ENCODE assay signal across 8 mouse cellular contexts in the genomic region with DNA sequence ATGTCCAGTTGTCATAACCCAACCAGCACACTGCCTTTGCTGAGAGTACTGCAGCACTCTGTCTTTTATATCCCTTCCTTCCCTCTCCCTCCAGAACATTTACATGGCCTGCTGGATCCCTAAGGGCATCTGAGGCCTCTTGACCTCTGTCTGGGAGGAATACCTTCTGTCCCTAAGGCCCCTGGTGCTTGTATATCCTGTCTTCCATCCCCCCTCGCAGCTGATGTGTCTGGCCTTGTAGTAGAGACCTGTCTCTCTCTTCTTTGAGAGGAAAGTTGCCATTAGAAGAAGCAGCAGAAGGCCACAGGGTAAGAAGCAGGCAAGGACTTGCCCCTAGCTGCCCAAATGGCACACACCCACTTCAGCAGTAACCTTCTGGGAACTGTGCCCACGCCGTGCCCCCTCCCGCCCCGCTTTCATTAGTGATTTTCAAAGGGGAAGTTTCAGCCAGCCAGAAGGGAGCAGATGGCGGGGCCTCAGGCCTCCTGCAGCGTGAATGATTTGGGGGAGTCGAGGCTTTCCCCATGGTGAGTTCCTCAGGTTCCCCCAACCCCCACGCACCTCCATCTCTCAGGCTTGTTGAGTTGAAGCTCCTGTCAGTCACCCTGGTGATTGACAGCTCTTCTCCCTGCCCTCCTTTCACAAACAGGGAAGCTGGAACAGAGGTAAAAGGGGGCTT. TPM values are rescaled to one million over a fixed set of nuclear protein-coding genes. Genes with fewer than 3 reads are reported as not detected.
DNase-seq lines count a peak whose midpoint lies in the region; ATAC-seq lines count a peak whose summit lies in the region.
"Had no signal": no experiment of that assay in that cellular context is flagged by ENCODE, and none has a peak within 500 bp of the region (broad histone marks: within the 10 kb centered on the region; RNA-seq: fewer than 3 reads in every experiment).

No protein-coding gene starts in this region.

- 4% methylated on average over 9 of the region's 9 CpGs for WGBS in forebrain, embryonic 15.5 days
- WGBS in midbrain, embryonic 11.5 days, result 9% methylated on average over 9 of the region's 9 CpGs
- 13% methylated on average over 9 of the region's 9 CpGs for WGBS in stomach, embryonic 16.5 days

- DNase-seq in spleen, adult 18-20 months, result peak; percentile 27 to 30
- DNase-seq in spleen, adult 12 weeks (ENCODE audit: low spot score), result no peak
- peak; percentile 87 to 93 for DNase-seq in cerebellum, postnatal 10 days
- peak; percentile 47 to 64 for DNase-seq in layer of hippocampus, adult 18-20 months (ENCODE audit: low spot score in 2 of 2)
- DNase-seq in midbrain, embryonic 11.5 days (ENCODE audit: low spot score, missing footprints), result no peak

- peak overlapping the region; percentile 5 for H3K4me2 ChIP-seq in forebrain, embryonic 15.5 days (replicated peaks)
- H3K4me2 ChIP-seq in midbrain, embryonic 11.5 days, result peak overlapping the region; percentile 25
- peak overlapping the region; percentile 20; the same call in 1 of the 2 replicates for H3K4me2 ChIP-seq in stomach, embryonic 16.5 days (ENCODE audit: low read depth, low read length)

- H3K27ac ChIP-seq in forebrain, embryonic 15.5 days (replicated peaks), result peak overlapping the region; percentile 89
- peak overlapping the region; percentile 76 for H3K27ac ChIP-seq in midbrain, embryonic 11.5 days (ENCODE audit: low read depth, low read length)
- H3K27ac ChIP-seq in stomach, embryonic 16.5 days (ENCODE audit: low read length), result peak overlapping the region; percentile 82

- no peak overlapping the region for H3K4me3 ChIP-seq in forebrain, embryonic 15.5 days
- H3K4me3 ChIP-seq in midbrain, embryonic 11.5 days (ENCODE audit: low read depth, low read length), result no peak overlapping the region
- H3K4me3 ChIP-seq in stomach, embryonic 16.5 days (replicated peaks; ENCODE audit: low read length), result no peak overlapping the region
- H3K4me3 ChIP-seq: megakaryocyte, embryonic 14.5 days had no signal

- H3K9ac ChIP-seq in forebrain, embryonic 15.5 days (replicated peaks), result no peak overlapping the region
- peak overlapping the region; percentile 34; the same call in 1 of the 2 replicates for H3K9ac ChIP-seq in midbrain, embryonic 11.5 days (ENCODE audit: low read length)
- H3K9ac ChIP-seq in stomach, embryonic 16.5 days (ENCODE audit: low read length), result peak overlapping the region; percentile 49

- H3K36me3 ChIP-seq in forebrain, embryonic 15.5 days, result no peaks in the 10 kb centered on the region
- H3K36me3 ChIP-seq in midbrain, embryonic 11.5 days (ENCODE audit: control insufficient read depth, insufficient read depth, low read length), result no peaks in the 10 kb centered on the region
- no peaks in the 10 kb centered on the region for H3K36me3 ChIP-seq in stomach, embryonic 16.5 days (ENCODE audit: control insufficient read depth, insufficient read depth, low read length)

- no peaks in the 10 kb centered on the region for H3K9me3 ChIP-seq in forebrain, embryonic 15.5 days
- H3K9me3 ChIP-seq in midbrain, embryonic 11.5 days (ENCODE audit: control insufficient read depth, low read length), result no peaks in the 10 kb centered on the region
- no peaks in the 10 kb centered on the region for H3K9me3 ChIP-seq in stomach, embryonic 16.5 days (replicated peaks; ENCODE audit: control insufficient read depth, low read length)
- H3K9me3 ChIP-seq: megakaryocyte, embryonic 14.5 days had no signal

- peak; percentile 63 for ATAC-seq in forebrain, embryonic 15.5 days (replicated peaks)
- peak; percentile 47; the same call in 1 of the 2 replicates for ATAC-seq in midbrain, embryonic 11.5 days (ENCODE audit: low FRiP score)
- ATAC-seq in stomach, embryonic 16.5 days (ENCODE audit: insufficient read depth, low FRiP score), result 0 out of 2 replicates have a peak, but pooled peaks have one; percentile 37

- peaks cover 23% of the 10 kb centered on the region for H3K4me1 ChIP-seq in forebrain, embryonic 15.5 days
- peaks cover 21% of the 10 kb centered on the region for H3K4me1 ChIP-seq in midbrain, embryonic 11.5 days (ENCODE audit: control insufficient read depth, insufficient read depth, low read length)
- H3K4me1 ChIP-seq in stomach, embryonic 16.5 days (ENCODE audit: control insufficient read depth, insufficient read depth, low read length), result peaks cover 14% of the 10 kb centered on the region

- H3K27me3 ChIP-seq in forebrain, embryonic 15.5 days, result no peaks in the 10 kb centered on the region
- H3K27me3 ChIP-seq in midbrain, embryonic 11.5 days (ENCODE audit: control insufficient read depth, insufficient read depth, low read length), result no peaks in the 10 kb centered on the region
- H3K27me3 ChIP-seq in stomach, embryonic 16.5 days (ENCODE audit: control insufficient read depth, insufficient read depth, low read length), result no peaks in the 10 kb centered on the region

RNA-seq across cellular contexts. Expression of gene Chd9, which starts 33.3 kb away (rescaled TPM):
- 91.0 and 102 TPM in 2 replicates for polyA plus RNA-seq in forebrain, embryonic 15.5 days (2015; fragmentation: Nextera tagmentation; extraction: Ambion mirVana)
- total RNA-seq in layer of hippocampus, adult 18-20 months (2021), result 100 to 1,000 TPM; 246 to 262 TPM
- polyA plus RNA-seq in midbrain, embryonic 11.5 days (2014; fragmentation: Nextera tagmentation; extraction: Ambion mirVana), result 35.8 and 38.1 TPM in 2 replicates
- 239 and 288 TPM in 2 replicates for polyA plus RNA-seq in stomach, embryonic 16.5 days (2015; fragmentation: Nextera tagmentation; extraction: Ambion mirVana)

RNA-seq across cellular contexts. Expression of gene Gm19935, which starts 44.2 kb away (rescaled TPM):
- polyA plus RNA-seq in forebrain, embryonic 15.5 days (2015; fragmentation: Nextera tagmentation; extraction: Ambion mirVana), result 0.19 and 1.1 TPM in 2 replicates
- total RNA-seq in layer of hippocampus, adult 18-20 months (2021), result 1 to 10 TPM; 2.1 to 5.1 TPM
- polyA plus RNA-seq in midbrain, embryonic 11.5 days (2014; fragmentation: Nextera tagmentation; extraction: Ambion mirVana), result not detected in 2 replicates
- 0.18 and 0.31 TPM in 2 replicates for polyA plus RNA-seq in stomach, embryonic 16.5 days (2015; fragmentation: Nextera tagmentation; extraction: Ambion mirVana)

Comparison
In these comparisons a context has a peak if more than half of its experiments do, and no peak if none do; other contexts are left out.
1. DNase-seq: peak in spleen, adult 18-20 months (2 of 2), cerebellum, postnatal 10 days (2 of 2) and layer of hippocampus, adult 18-20 months (2 of 2); none in spleen, adult 12 weeks (single experiment) and midbrain, embryonic 11.5 days (single experiment).
2. Peak in every context shown above with its lines, with median percentiles within 50 percentile points of each other: ATAC-seq, H3K27ac ChIP-seq and H3K4me2 ChIP-seq.